Mouse (Mus musculus) heart, adult 2 months (tissue): ENCODE results near the gene Fat2.

Experiments
- CTCF ChIP-seq: fragments of 200-600 bp; IDR thresholded peaks from 2 replicates; pipeline ENCODE4 v1.8.1; 2022; ENCODE audit warnings: antibody characterized with exemption, mild to moderate bottlenecking, moderate library complexity
- POLR2A ChIP-seq: fragments of 200-500 bp; IDR thresholded peaks from 2 replicates; pipeline ENCODE4 v1.6.1; 2011; ENCODE audit warnings: mild to moderate bottlenecking, low read depth, low read length, control low read depth; ENCODE audit not compliant: insufficient read depth

GRCm38 (mm10) chr11:55261105-55261504 lies 75.3 kb downstream of the Fat2 start:
- TF ChIP-seq CTCF (no peak), POLR2A (no peak)
